In the genomic region with DNA sequence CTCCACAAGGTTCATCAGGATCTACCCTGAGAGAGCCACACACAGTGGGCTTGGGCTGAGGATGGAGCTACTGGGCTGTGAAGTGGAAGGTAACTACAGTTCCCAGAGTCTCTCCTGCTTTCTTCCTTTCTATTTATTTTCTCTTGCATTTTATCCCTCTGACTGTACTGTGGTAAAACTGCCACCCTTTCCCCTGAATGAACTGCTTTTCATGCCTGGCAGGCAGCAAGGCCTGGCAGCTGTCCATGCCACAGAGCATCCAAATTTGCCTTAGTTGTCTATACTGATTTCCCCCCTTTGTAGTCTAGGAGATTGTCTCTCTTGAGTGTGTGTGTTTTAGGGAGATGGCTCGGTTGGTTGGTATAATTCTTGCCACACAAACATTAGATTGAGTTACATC, we compare ENCODE assay signal across 17 mouse cellular contexts.
A peak's percentile ranks its signal among the peaks of the same experiment; 100 is the strongest.
DNase-seq lines count a peak whose midpoint lies in the region; ATAC-seq and TF ChIP-seq lines count a peak whose summit lies in the region.
"Had no signal": no experiment of that assay in that cellular context is flagged by ENCODE, and none has a peak within 500 bp of the region (broad histone marks: within the 10 kb centered on the region; RNA-seq: fewer than 3 reads in every experiment).

No protein-coding gene starts in this region.

- TF ChIP-seq POLR2A in liver, adult 2 months (IDR thresholded peaks at IDR 0.05; ENCODE audit: extremely low read depth, insufficient read depth, low read length) = no peak

- H3K9me3 ChIP-seq in forebrain, postnatal 0 days (ENCODE audit: low read length) = no peaks in the 10 kb centered on the region
- H3K9me3 ChIP-seq in forebrain, embryonic 15.5 days = no peaks in the 10 kb centered on the region
- no peaks in the 10 kb centered on the region for H3K9me3 ChIP-seq in liver, embryonic 12.5 days (replicated peaks)
- H3K9me3 ChIP-seq: limb, embryonic 13.5 days had no signal

- no peaks in the 10 kb centered on the region for H3K27me3 ChIP-seq in forebrain, postnatal 0 days (ENCODE audit: insufficient read depth, low read length)
- no peaks in the 10 kb centered on the region for H3K27me3 ChIP-seq in forebrain, embryonic 15.5 days
- H3K27me3 ChIP-seq in liver, adult 2 months (ENCODE audit: control insufficient read depth, insufficient read depth, low read length) = no peaks in the 10 kb centered on the region
- H3K27me3 ChIP-seq in liver, embryonic 12.5 days (replicated peaks) = no peaks in the 10 kb centered on the region
- H3K27me3 ChIP-seq: limb, embryonic 13.5 days had no signal

- peaks cover 4% of the 10 kb centered on the region; the same call in 1 of the 2 replicates for H3K79me2 ChIP-seq in liver, adult 2 months (ENCODE audit: control insufficient read depth, insufficient read depth, low read length)

- H3K9ac ChIP-seq in forebrain, postnatal 0 days = no peak overlapping the region
- no peak overlapping the region for H3K9ac ChIP-seq in forebrain, embryonic 15.5 days (replicated peaks)
- H3K9ac ChIP-seq in liver, adult 2 months (ENCODE audit: low read depth, low read length) = no peak overlapping the region
- no peak overlapping the region for H3K9ac ChIP-seq in liver, embryonic 12.5 days
- H3K9ac ChIP-seq: limb, embryonic 13.5 days had no signal

- no peak for ATAC-seq in forebrain, postnatal 0 days
- no peak for ATAC-seq in forebrain, embryonic 15.5 days (replicated peaks)
- ATAC-seq in liver, embryonic 12.5 days = no peak
- ATAC-seq in CD4-positive, CD25-positive, alpha-beta regulatory T cell, adult 4 months = no peak
- ATAC-seq: intestine, embryonic 16.5 days had no signal

- peak; percentile 16 for DNase-seq in forebrain, postnatal 0 days
- DNase-seq in liver, adult 2 months (ENCODE audit: extremely low read depth, low read depth, low spot score) = no peak
- DNase-seq in right cerebral cortex, postnatal 4 days = peak; percentile 38
- DNase-seq in right cerebral cortex, postnatal 36 days (ENCODE audit: low spot score in 2 of 2) = no peak
- DNase-seq: adrenal gland, adult 2 months; cerebellum, adult 11 months; heart, adult 18-20 months; lung, adult 18-20 months; right cerebral cortex, postnatal 25 days; thymus, postnatal 4 days had no signal

- peaks cover 8% of the 10 kb centered on the region; the same call in 1 of the 2 replicates for H3K36me3 ChIP-seq in forebrain, postnatal 0 days (ENCODE audit: insufficient read depth)
- H3K36me3 ChIP-seq in forebrain, embryonic 15.5 days = peaks cover 10% of the 10 kb centered on the region
- peaks cover 42% of the 10 kb centered on the region for H3K36me3 ChIP-seq in liver, adult 2 months (ENCODE audit: control insufficient read depth, insufficient read depth, low read length)
- H3K36me3 ChIP-seq in liver, embryonic 12.5 days = peaks cover 7% of the 10 kb centered on the region; the same call in 1 of the 2 replicates

- TF ChIP-seq CTCF in forebrain, postnatal 0 days (IDR thresholded peaks at IDR 0.05; ENCODE audit: low read depth) = no peak
- no peak for TF ChIP-seq CTCF in liver, adult 2 months (IDR thresholded peaks at IDR 0.05; ENCODE audit: low read depth, low read length)

- H3K4me2 ChIP-seq in forebrain, postnatal 0 days (ENCODE audit: low read depth) = no peak overlapping the region
- H3K4me2 ChIP-seq in forebrain, embryonic 15.5 days (replicated peaks) = no peak overlapping the region
- H3K4me2 ChIP-seq in liver, embryonic 12.5 days = no peak overlapping the region
- H3K4me2 ChIP-seq: limb, embryonic 13.5 days had no signal

- H3K27ac ChIP-seq in forebrain, postnatal 0 days (ENCODE audit: low read depth, low read length) = no peak overlapping the region
- no peak overlapping the region for H3K27ac ChIP-seq in forebrain, embryonic 15.5 days (replicated peaks)
- H3K27ac ChIP-seq in liver, adult 2 months (replicated peaks; ENCODE audit: insufficient read depth, low read depth, low read length) = peak overlapping the region; percentile 30
- no peak overlapping the region for H3K27ac ChIP-seq in liver, embryonic 12.5 days
- H3K27ac ChIP-seq: kidney, postnatal 0 days; limb, embryonic 13.5 days had no signal

- H3K4me3 ChIP-seq in forebrain, postnatal 0 days (ENCODE audit: low read depth, low read length) = no peak overlapping the region
- H3K4me3 ChIP-seq in forebrain, embryonic 15.5 days = no peak overlapping the region
- no peak overlapping the region for H3K4me3 ChIP-seq in liver, adult 2 months (ENCODE audit: insufficient read depth, low read depth, low read length)
- H3K4me3 ChIP-seq in liver, embryonic 12.5 days = no peak overlapping the region
- H3K4me3 ChIP-seq: erythroblast, embryonic 14.5 days; limb, embryonic 13.5 days had no signal

- H3K4me1 ChIP-seq in forebrain, postnatal 0 days (ENCODE audit: insufficient read depth) = no peaks in the 10 kb centered on the region
- H3K4me1 ChIP-seq in forebrain, embryonic 15.5 days = peaks cover 6% of the 10 kb centered on the region
- peaks cover 39% of the 10 kb centered on the region for H3K4me1 ChIP-seq in liver, adult 2 months (ENCODE audit: control insufficient read depth, insufficient read depth, low read length)
- H3K4me1 ChIP-seq in liver, embryonic 12.5 days = no peaks in the 10 kb centered on the region

- WGBS in forebrain, postnatal 0 days = 34% methylated on average over 1 of the region's 1 CpGs
- WGBS in forebrain, embryonic 15.5 days = 41% methylated on average over 1 of the region's 1 CpGs
- 51% methylated on average over 1 of the region's 1 CpGs for WGBS in liver, adult 2 months
- 54% methylated on average over 1 of the region's 1 CpGs for WGBS in liver, embryonic 12.5 days (ENCODE audit: insufficient replicate concordance)

Comparison
In these comparisons a context has a peak if more than half of its experiments do, and no peak if none do; other contexts are left out.
1. DNase-seq: peak in forebrain, postnatal 0 days (single experiment) and right cerebral cortex, postnatal 4 days (single experiment); none in liver, adult 2 months (single experiment) and right cerebral cortex, postnatal 36 days (0 of 2).